Mouse (Mus musculus): ENCODE results near the gene Gstcd. TPM values are rescaled to one million over a fixed set of nuclear protein-coding genes. Genes with fewer than 3 reads are reported as not detected.

Gene Gstcd
- polyA plus RNA-seq, 1 experiment from 2014 or later, result 3.4 TPM

- Histone ChIP-seq H3K9ac (no peak overlapping the region), H3K4me2 (no peak overlapping the region), H3K36me3 (no peaks in the 10 kb centered on the region), H3K9me3 (no peaks in the 10 kb centered on the region), H3K4me3 (no peak overlapping the region), H3K4me1 (peaks cover 8% of the 10 kb centered on the region; the same call in 1 of the 2 replicates), H3K27ac (replicated peaks) (no peak overlapping the region), H3K27me3 (replicated peaks) (no peaks in the 10 kb centered on the region)
- 74% methylated on average over 7 of the region's 7 CpGs for WGBS
- ATAC-seq (ENCODE audit: extremely low read depth, insufficient number of reproducible peaks, low FRiP score, low TSS enrichment), result no peak
Observed at GRCm38 (mm10) chr3:132962631-132963361, 129.0 kb downstream of the Gstcd start.

- Histone ChIP-seq H3K9ac (peak overlapping the region; percentile 84), H3K27ac (replicated peaks) (no peak overlapping the region), H3K4me2 (peak overlapping the region; percentile 99), H3K4me1 (peaks cover 15% of the 10 kb centered on the region), H3K9me3 (no peaks in the 10 kb centered on the region), H3K27me3 (replicated peaks) (0 out of 2 replicates have a peak, but pooled peaks cover 7% of the 10 kb centered on the region), H3K36me3 (no peaks in the 10 kb centered on the region), H3K4me3 (peak overlapping the region; percentile 81)
- 9% methylated on average over 7 of the region's 7 CpGs for WGBS
- ATAC-seq (ENCODE audit: extremely low read depth, insufficient number of reproducible peaks, low FRiP score, low TSS enrichment), result 0 out of 2 replicates have a peak, but pooled peaks have one; percentile 22
Observed at GRCm38 (mm10) chr3:132950529-132950880, 141.3 kb downstream of the Gstcd start.

DNA sequence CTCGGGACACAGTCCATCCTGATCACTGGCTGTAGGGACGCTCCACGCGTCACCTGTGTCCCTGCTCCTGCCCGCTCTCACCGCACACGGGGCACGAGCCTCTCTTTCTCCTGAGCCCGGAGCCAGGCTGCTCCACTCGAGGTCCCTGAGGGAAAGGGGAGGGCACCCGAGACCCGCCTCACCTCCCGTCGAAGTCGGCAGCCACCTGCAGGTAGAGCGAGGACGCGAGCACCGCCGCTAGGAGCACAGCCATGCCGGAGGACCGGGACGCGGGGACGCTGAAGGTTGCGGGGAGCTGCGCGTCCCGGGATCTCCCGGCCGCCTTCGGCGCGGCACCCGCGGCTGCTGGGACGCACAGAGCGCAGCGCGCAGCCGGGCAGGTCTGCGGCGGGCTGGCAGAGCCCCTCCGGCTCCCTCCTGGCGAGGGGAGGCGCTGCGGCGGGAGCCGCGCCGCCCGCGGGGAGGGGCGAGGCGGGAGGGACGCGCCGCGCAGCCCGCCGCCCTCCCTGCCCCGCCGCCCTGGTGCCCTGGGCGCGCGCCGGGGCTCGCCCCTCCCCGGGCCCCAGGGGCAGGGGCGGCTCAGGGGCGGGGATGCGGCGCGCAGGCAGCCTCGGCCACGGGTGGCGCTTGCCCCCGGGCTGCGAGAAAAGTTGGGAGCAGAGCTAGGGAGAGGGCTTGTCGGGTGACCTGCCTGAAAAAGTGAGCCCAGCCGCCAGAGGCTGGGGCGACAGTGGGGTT is 141.9 kb downstream of the Gstcd start, which contains the start of gene Npnt:
Gene Npnt (minus strand): TSS at position 501 of the 738 bp plus-strand sequence.
- H3K9me3 ChIP-seq, result no peaks in the 10 kb centered on the region
- H3K36me3 ChIP-seq, result no peaks in the 10 kb centered on the region
- H3K4me2 ChIP-seq, result peak within 1 kb of the TSS; percentile 99
- peak within 1 kb of the TSS; percentile 81 for H3K4me3 ChIP-seq
- H3K4me1 ChIP-seq, result peaks cover 20% of the 10 kb centered on the region
- peak within 1 kb of the TSS; percentile 84 for H3K9ac ChIP-seq
- H3K27ac ChIP-seq (replicated peaks), result no peak within 1 kb of the TSS
- WGBS, result under 1% methylated on average over 75 of the region's 82 CpGs
- 0 out of 2 replicates have a peak, but pooled peaks cover 7% of the 10 kb centered on the region for H3K27me3 ChIP-seq (replicated peaks)
- peak; percentile 69; the same call in 1 of the 2 replicates for ATAC-seq (ENCODE audit: extremely low read depth, insufficient number of reproducible peaks, low FRiP score, low TSS enrichment)

DNA sequence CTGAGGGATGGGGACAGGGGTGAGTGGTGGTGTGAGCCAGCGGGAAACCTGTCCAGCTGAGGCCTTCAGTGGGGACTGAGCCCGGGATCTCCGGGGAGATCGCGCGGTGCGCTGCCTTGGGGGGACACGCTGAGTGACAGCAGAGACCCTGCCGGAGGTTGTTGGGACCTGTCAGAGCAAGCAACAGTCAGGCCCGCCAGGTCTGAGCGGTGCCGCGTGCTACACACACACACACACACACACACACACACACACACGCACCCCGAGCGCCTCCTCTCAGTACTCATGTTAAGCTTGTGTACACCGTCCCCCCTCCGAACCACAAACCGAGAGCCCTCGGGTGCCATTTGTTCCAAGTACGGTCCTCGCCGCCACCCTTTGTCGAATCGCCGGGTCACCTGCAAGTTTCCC is 142.4 kb downstream of the Gstcd start:
- Histone ChIP-seq H3K9me3 (no peaks in the 10 kb centered on the region), H3K4me2 (peak overlapping the region; percentile 99), H3K36me3 (no peaks in the 10 kb centered on the region), H3K9ac (peak overlapping the region; percentile 84), H3K27me3 (replicated peaks) (0 out of 2 replicates have a peak, but pooled peaks cover 7% of the 10 kb centered on the region), H3K4me1 (peaks cover 25% of the 10 kb centered on the region), H3K27ac (replicated peaks) (no peak overlapping the region), H3K4me3 (peak overlapping the region; percentile 81)
- WGBS, result under 1% methylated on average over 26 of the region's 26 CpGs
- ATAC-seq (ENCODE audit: extremely low read depth, insufficient number of reproducible peaks, low FRiP score, low TSS enrichment), result no peak

GRCm38 (mm10) chr3:132948298-132948795 is 143.5 kb downstream of the Gstcd start:
- Histone ChIP-seq H3K9me3 (no peaks in the 10 kb centered on the region), H3K27ac (replicated peaks) (no peak overlapping the region), H3K36me3 (no peaks in the 10 kb centered on the region), H3K4me1 (peaks cover 30% of the 10 kb centered on the region), H3K4me2 (peak overlapping the region; percentile 99), H3K9ac (no peak overlapping the region), H3K27me3 (replicated peaks) (0 out of 2 replicates have a peak, but pooled peaks cover 7% of the 10 kb centered on the region), H3K4me3 (peak overlapping the region; percentile 81; the same call in 1 of the 2 replicates)
- no peak for ATAC-seq (ENCODE audit: extremely low read depth, insufficient number of reproducible peaks, low FRiP score, low TSS enrichment)
- WGBS, result 14% methylated on average over 7 of the region's 7 CpGs

DNA sequence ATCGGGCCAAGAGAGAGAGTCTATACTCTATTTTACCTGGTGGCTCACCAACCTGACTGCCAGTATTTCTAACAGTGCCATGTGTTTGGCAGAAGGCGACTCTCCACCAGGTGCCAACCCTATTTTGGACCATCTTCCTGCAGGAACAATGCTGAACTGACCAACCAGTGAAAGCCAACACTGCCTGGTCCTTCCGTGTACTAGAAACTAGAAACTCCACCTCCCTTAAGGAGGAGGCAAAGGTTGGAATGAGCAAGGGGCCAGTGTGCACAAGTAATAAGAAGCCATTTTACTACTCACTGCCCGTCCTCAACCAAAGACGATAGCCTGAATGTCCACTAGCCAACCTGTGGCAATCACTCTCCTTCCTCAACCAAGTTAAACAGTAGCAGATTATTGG is 145.7 kb downstream of the Gstcd start:
- Histone ChIP-seq H3K4me1 (peaks cover 30% of the 10 kb centered on the region), H3K4me2 (no peak overlapping the region), H3K9ac (no peak overlapping the region), H3K27me3 (replicated peaks) (0 out of 2 replicates have a peak, but pooled peaks cover 7% of the 10 kb centered on the region), H3K27ac (replicated peaks) (no peak overlapping the region), H3K9me3 (no peaks in the 10 kb centered on the region), H3K36me3 (no peaks in the 10 kb centered on the region), H3K4me3 (no peak overlapping the region)
- WGBS, result 79% methylated on average over 5 of the region's 5 CpGs
- no peak for ATAC-seq (ENCODE audit: extremely low read depth, insufficient number of reproducible peaks, low FRiP score, low TSS enrichment)

DNA sequence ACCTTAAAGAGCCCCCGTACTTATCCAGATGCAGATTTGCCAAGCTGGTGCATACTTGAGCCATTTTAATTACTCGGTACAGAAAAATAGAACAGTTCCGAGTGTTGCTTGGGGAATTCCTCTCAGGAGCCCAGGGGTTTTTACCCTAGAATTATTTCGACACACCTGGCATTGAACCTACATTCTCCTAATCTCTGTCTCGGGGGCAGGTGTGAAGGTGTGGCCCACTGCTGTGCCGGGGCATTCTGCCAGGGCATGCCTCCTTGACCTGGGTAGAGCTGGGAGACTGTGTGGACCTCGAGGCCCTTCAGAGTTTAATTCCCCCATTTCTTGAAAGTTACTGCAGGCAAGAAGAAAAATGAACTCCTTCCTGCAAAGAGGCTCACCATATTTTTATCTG is 146.2 kb downstream of the Gstcd start:
- H3K4me2 ChIP-seq, result no peak overlapping the region
- peaks cover 30% of the 10 kb centered on the region for H3K4me1 ChIP-seq
- H3K9me3 ChIP-seq, result no peaks in the 10 kb centered on the region
- 58% methylated on average over 7 of the region's 7 CpGs for WGBS
- H3K9ac ChIP-seq, result no peak overlapping the region
- H3K27me3 ChIP-seq (replicated peaks), result 0 out of 2 replicates have a peak, but pooled peaks cover 7% of the 10 kb centered on the region
- ATAC-seq (ENCODE audit: extremely low read depth, insufficient number of reproducible peaks, low FRiP score, low TSS enrichment), result no peak
- H3K4me3 ChIP-seq, result no peak overlapping the region
- no peak overlapping the region for H3K27ac ChIP-seq (replicated peaks)
- H3K36me3 ChIP-seq, result no peaks in the 10 kb centered on the region

DNA sequence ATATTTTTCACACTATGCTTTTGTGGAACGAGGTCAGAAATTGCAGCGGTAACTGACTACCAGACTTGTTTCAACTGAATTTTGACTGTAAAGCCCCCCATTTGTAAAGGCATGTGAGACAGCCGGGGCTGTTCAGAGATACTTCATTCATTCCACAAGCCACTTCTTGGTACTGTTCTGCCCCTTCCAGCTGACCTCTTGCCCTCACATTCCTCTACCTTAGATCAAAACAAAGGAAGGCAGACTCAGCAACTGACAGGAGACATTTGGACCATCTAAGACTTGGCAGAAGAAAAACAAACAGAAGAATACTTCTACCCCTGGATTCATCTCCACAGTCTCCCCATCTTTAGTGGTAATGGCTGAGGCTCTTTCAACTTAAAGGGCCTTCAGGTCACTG is 147.2 kb downstream of the Gstcd start:
- Histone ChIP-seq H3K4me2 (no peak overlapping the region), H3K27me3 (replicated peaks) (0 out of 2 replicates have a peak, but pooled peaks cover 7% of the 10 kb centered on the region), H3K4me3 (no peak overlapping the region), H3K36me3 (no peaks in the 10 kb centered on the region), H3K9ac (no peak overlapping the region), H3K4me1 (peaks cover 30% of the 10 kb centered on the region), H3K27ac (replicated peaks) (no peak overlapping the region), H3K9me3 (no peaks in the 10 kb centered on the region)
- ATAC-seq (ENCODE audit: extremely low read depth, insufficient number of reproducible peaks, low FRiP score, low TSS enrichment), result no peak
- WGBS, result 57% methylated on average over 3 of the region's 3 CpGs

GRCm38 (mm10) chr3:132944193-132944592 is 147.6 kb downstream of the Gstcd start:
- Histone ChIP-seq H3K4me1 (peaks cover 27% of the 10 kb centered on the region), H3K36me3 (no peaks in the 10 kb centered on the region), H3K4me2 (no peak overlapping the region), H3K9me3 (no peaks in the 10 kb centered on the region), H3K9ac (no peak overlapping the region), H3K4me3 (no peak overlapping the region), H3K27ac (replicated peaks) (no peak overlapping the region), H3K27me3 (replicated peaks) (0 out of 2 replicates have a peak, but pooled peaks cover 6% of the 10 kb centered on the region)
- WGBS, result 61% methylated on average over 7 of the region's 7 CpGs
- no peak for ATAC-seq (ENCODE audit: extremely low read depth, insufficient number of reproducible peaks, low FRiP score, low TSS enrichment)

DNA sequence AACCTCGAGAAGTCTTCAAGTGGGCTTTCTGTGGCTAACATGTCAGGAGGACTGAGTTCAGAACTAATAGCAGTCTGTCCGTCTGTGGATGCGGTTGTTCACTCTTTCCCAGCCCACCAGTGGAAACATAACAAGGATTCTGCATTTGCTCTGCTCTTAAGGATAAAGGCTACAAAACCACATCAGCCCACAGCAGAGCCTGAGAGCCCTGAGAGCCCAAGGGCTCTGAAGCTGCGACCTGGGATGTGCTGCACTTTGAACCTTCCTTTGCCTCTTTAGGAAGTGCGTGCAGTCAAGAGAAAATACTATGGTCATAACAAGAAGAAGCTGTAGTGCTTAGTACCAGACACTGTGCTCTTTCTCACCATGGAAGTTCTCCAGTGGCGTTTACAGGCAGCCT is 149.1 kb downstream of the Gstcd start:
- no peaks in the 10 kb centered on the region for H3K36me3 ChIP-seq
- no peak overlapping the region for H3K4me2 ChIP-seq
- 87% methylated on average over 6 of the region's 6 CpGs for WGBS
- no peaks in the 10 kb centered on the region for H3K27me3 ChIP-seq (replicated peaks)
- H3K9ac ChIP-seq, result no peak overlapping the region
- no peaks in the 10 kb centered on the region for H3K9me3 ChIP-seq
- no peak overlapping the region for H3K27ac ChIP-seq (replicated peaks)
- peaks cover 19% of the 10 kb centered on the region for H3K4me1 ChIP-seq
- no peak for ATAC-seq (ENCODE audit: extremely low read depth, insufficient number of reproducible peaks, low FRiP score, low TSS enrichment)
- H3K4me3 ChIP-seq, result no peak overlapping the region
